Mouse (Mus musculus) B cell, adult (primary cell): ENCODE results near the gene Vmn2r76. TPM values are rescaled to one million over a fixed set of nuclear protein-coding genes. Genes with fewer than 3 reads are reported as not detected.

Experiments used
- total RNA-seq: library from RNA; stranded (reverse); gene quantifications from 4 replicates; pipeline ENCODE4 v1.2.4, GENCODE M21; 2023; ENCODE audit not compliant: inconsistent age

Vmn2r76 gene
- not detected in 4 replicates for total RNA-seq

GRCm38 (mm10) chr7:86246208-86246607 is at the start of gene Vmn2r76:
TSS of gene Vmn2r76 (minus strand) at chr7:86246308.

GRCm38 (mm10) chr7:86277072-86277471 is 31.0 kb upstream of the Vmn2r76 start, which contains the start of gene Olfr310:
TSS of gene Olfr310 (minus strand) at chr7:86277172.

GRCm38 (mm10) chr7:86171678-86172077 is 74.4 kb downstream of the Vmn2r76 start, which contains the start of gene Vmn2r75:
TSS of gene Vmn2r75 (minus strand) at chr7:86171778.

Other genes starting within 250 kb of the Vmn2r76 start
- not detected in 4 replicates for gene Vmn2r75, start 74.5 kb downstream of the Vmn2r76 start, total RNA-seq
- not detected in 4 replicates for gene Olfr310, start 30.9 kb upstream of the Vmn2r76 start, total RNA-seq
- gene Olfr309, start 67.4 kb upstream of the Vmn2r76 start, total RNA-seq, result not detected in 4 replicates
- not detected in 4 replicates for gene Olfr308, start 79.3 kb upstream of the Vmn2r76 start, total RNA-seq
- gene Olfr307, start 91.3 kb upstream of the Vmn2r76 start, total RNA-seq, result not detected in 4 replicates
- gene Olfr305, start 120.6 kb upstream of the Vmn2r76 start, total RNA-seq, result not detected in 4 replicates
- not detected in 4 replicates for gene Olfr304, start 140.3 kb upstream of the Vmn2r76 start, total RNA-seq
- not detected in 4 replicates for gene Olfr303, start 151.5 kb upstream of the Vmn2r76 start, total RNA-seq
- not detected in 4 replicates for gene Olfr301, start 157.5 kb upstream of the Vmn2r76 start, total RNA-seq
- not detected in 4 replicates for gene Olfr299, start 213.6 kb upstream of the Vmn2r76 start, total RNA-seq
- gene Olfr298, start 246.2 kb upstream of the Vmn2r76 start, total RNA-seq, result not detected in 4 replicates